Mouse (Mus musculus) forebrain, embryonic 16.5 days (tissue): Measurements from ENCODE around the gene Adck2. TPM values are rescaled to one million over a fixed set of nuclear protein-coding genes. Genes with fewer than 3 reads are reported as not detected.

Source experiments
- ATAC-seq: fragments of 200-750 bp; cut with Nextera tagmentation; 2 replicates; pipeline ENCODE4 v1.8.0; 2017; ENCODE audit warnings: mild to moderate bottlenecking, moderate library complexity
- H3K27ac ChIP-seq: fragments of 300-500 bp; sonication (generic); 2 replicates; pipeline ENCODE4 v1.5.1; 2014; ENCODE audit warnings: low read length, control low read depth
- H3K27me3 ChIP-seq: fragments of 300-500 bp; sonication (generic); replicated peaks from 2 replicates; pipeline ENCODE4 v1.6.1; 2014; ENCODE audit warnings: low read length; ENCODE audit not compliant: control insufficient read depth, insufficient read depth
- H3K36me3 ChIP-seq: fragments of 300-500 bp; sonication (generic); 2 replicates; pipeline ENCODE4 v1.6.1; 2014; ENCODE audit not compliant: control insufficient read depth, insufficient read depth
- H3K4me1 ChIP-seq: fragments of 300-500 bp; sonication (generic); replicated peaks from 2 replicates; pipeline ENCODE4 v1.6.1; 2014; ENCODE audit warnings: low read length; ENCODE audit not compliant: control insufficient read depth, insufficient read depth
- H3K4me2 ChIP-seq: fragments of 300-500 bp; sonication (generic); 2 replicates; pipeline ENCODE4 v1.6.1; 2014; ENCODE audit warnings: mild to moderate bottlenecking, low read length, control low read depth
- H3K4me3 ChIP-seq: fragments of 300-500 bp; sonication (generic); replicated peaks from 2 replicates; pipeline ENCODE4 v1.5.1; 2014; ENCODE audit warnings: mild to moderate bottlenecking, low read length, control low read depth
- H3K9ac ChIP-seq: fragments of 300-500 bp; sonication (generic); replicated peaks from 2 replicates; pipeline ENCODE4 v1.6.1; 2014; ENCODE audit warnings: low read depth, low read length, control low read depth
- H3K9me3 ChIP-seq: fragments of 300-500 bp; sonication (generic); 2 replicates; pipeline ENCODE4 v1.6.1; 2016; ENCODE audit warnings: low read length; ENCODE audit not compliant: control insufficient read depth
- WGBS: fragments of 180-500 bp; shearing (Covaris S2); extraction: QIAGEN DNeasy Blood & Tissue Kit; methylation state at CpG from one replicate; pipeline ENCODE4 v1.1.7; 2014; 5-methylcytosine and 5-hydroxymethylcytosine counted together
- polyA plus RNA-seq: library from polyadenylated mRNA; unstranded; fragments of >200 nt; fragmentation: Nextera tagmentation; extraction: Ambion mirVana; gene quantifications from 2 replicates; pipeline ENCODE4 v1.2.1, GENCODE M21; 2015

Gene Adck2
- polyA plus RNA-seq, 1 experiment from 2014 or later = 50.3 TPM

DNA sequence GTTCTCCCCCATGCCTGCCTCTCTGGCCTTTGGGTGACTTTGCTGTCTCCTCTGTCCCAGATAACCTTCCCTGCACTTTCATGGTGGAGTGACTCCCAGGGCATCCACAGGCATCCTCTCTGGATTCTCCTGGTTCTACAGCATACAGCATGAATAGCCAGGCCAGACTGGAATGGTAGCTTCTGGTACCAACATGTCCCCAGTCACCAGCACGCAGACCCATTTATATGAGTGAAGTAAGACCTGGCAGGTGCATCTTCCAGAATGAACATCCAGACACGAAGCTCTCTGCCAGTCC, 18.1 kb upstream of the Adck2 start:
- H3K27ac ChIP-seq = no peak overlapping the region
- WGBS = 79% methylated on average over 2 of the region's 2 CpGs
- H3K36me3 ChIP-seq = no peaks in the 10 kb centered on the region
- H3K9me3 ChIP-seq = no peaks in the 10 kb centered on the region
- H3K4me1 ChIP-seq = peaks cover 33% of the 10 kb centered on the region
- H3K27me3 ChIP-seq = no peaks in the 10 kb centered on the region
- peak overlapping the region; percentile 39 for H3K4me2 ChIP-seq
- H3K4me3 ChIP-seq = no peak overlapping the region
- ATAC-seq = no peak
- H3K9ac ChIP-seq = peak overlapping the region; percentile 15; the same call in 1 of the 2 replicates

- H3K27ac ChIP-seq = peak overlapping the region; percentile 76
- no peaks in the 10 kb centered on the region for H3K27me3 ChIP-seq
- peak overlapping the region; percentile 64 for H3K4me3 ChIP-seq
- no peaks in the 10 kb centered on the region for H3K9me3 ChIP-seq
- H3K4me1 ChIP-seq = peaks cover 33% of the 10 kb centered on the region
- peak overlapping the region; percentile 90 for H3K9ac ChIP-seq
- no peaks in the 10 kb centered on the region for H3K36me3 ChIP-seq
- peak; percentile 74 for ATAC-seq
- WGBS = under 1% methylated on average over 43 of the region's 54 CpGs
- peak overlapping the region; percentile 53 for H3K4me2 ChIP-seq
Measured at GRCm38 (mm10) chr6:39556900-39557659, 16.6 kb upstream of the Adck2 start.

- Histone ChIP-seq H3K9ac (peak within 1 kb of the TSS; percentile 90), H3K4me1 (peaks cover 34% of the 10 kb centered on the region), H3K27ac (peak within 1 kb of the TSS; percentile 76), H3K4me3 (peak within 1 kb of the TSS; percentile 64), H3K9me3 (no peaks in the 10 kb centered on the region), H3K4me2 (peak within 1 kb of the TSS; percentile 53), H3K36me3 (no peaks in the 10 kb centered on the region), H3K27me3 (no peaks in the 10 kb centered on the region)
- WGBS = under 1% methylated on average over 48 of the region's 50 CpGs
- ATAC-seq = peak; percentile 97
Measured at GRCm38 (mm10) chr6:39557723-39558261, 15.9 kb upstream of the Adck2 start, which contains the start of gene Dennd2a. Gene Dennd2a, minus strand, starts transcription at chr6:39557867.

GRCm38 (mm10) chr6:39559276-39559939, 14.3 kb upstream of the Adck2 start:
- no peak for ATAC-seq
- Histone ChIP-seq H3K27ac (no peak overlapping the region), H3K4me2 (no peak overlapping the region), H3K4me1 (peaks cover 35% of the 10 kb centered on the region), H3K4me3 (no peak overlapping the region), H3K36me3 (no peaks in the 10 kb centered on the region), H3K9me3 (no peaks in the 10 kb centered on the region), H3K27me3 (no peaks in the 10 kb centered on the region), H3K9ac (no peak overlapping the region)
- WGBS = 40% methylated on average over 6 of the region's 6 CpGs

GRCm38 (mm10) chr6:39562166-39563015, 11.3 kb upstream of the Adck2 start:
- peak; percentile 68 for ATAC-seq
- H3K4me3 ChIP-seq = no peak overlapping the region
- no peak overlapping the region for H3K27ac ChIP-seq
- H3K36me3 ChIP-seq = no peaks in the 10 kb centered on the region
- H3K4me2 ChIP-seq = peak overlapping the region; percentile 25
- no peaks in the 10 kb centered on the region for H3K27me3 ChIP-seq
- no peaks in the 10 kb centered on the region for H3K9me3 ChIP-seq
- no peak overlapping the region for H3K9ac ChIP-seq
- H3K4me1 ChIP-seq = peaks cover 12% of the 10 kb centered on the region
- WGBS = 15% methylated on average over 23 of the region's 23 CpGs

- H3K27ac ChIP-seq = no peak overlapping the region
- no peak overlapping the region for H3K4me3 ChIP-seq
- H3K9ac ChIP-seq = no peak overlapping the region
- no peaks in the 10 kb centered on the region for H3K9me3 ChIP-seq
- H3K36me3 ChIP-seq = no peaks in the 10 kb centered on the region
- 11% methylated on average over 5 of the region's 5 CpGs for WGBS
- ATAC-seq = no peak
- no peaks in the 10 kb centered on the region for H3K27me3 ChIP-seq
- 0 out of 2 replicates have a peak, but pooled peaks cover 2% of the 10 kb centered on the region for H3K4me1 ChIP-seq
- H3K4me2 ChIP-seq = no peak overlapping the region
Measured at GRCm38 (mm10) chr6:39567528-39567927, 6.1 kb upstream of the Adck2 start.

DNA sequence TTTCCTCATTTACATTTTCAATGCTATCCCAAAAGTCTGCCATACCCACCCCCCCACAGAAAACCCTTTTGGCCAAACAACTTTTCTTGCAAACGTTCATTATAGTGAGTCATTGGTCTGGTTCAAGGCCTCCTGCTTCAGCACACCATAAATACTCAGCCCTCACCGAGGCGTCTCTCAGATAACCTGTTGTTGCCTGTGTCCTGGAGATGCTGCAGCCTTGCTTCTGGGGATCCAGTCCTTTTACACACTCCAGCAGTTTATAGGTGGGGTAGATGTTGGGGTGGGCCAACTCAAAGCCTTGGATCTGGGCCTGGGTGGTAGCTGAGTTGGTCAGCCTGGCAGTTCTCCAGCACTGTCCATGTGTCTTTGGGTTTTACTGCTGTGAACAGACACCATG, 3.2 kb upstream of the Adck2 start:
- Histone ChIP-seq H3K9ac (no peak overlapping the region), H3K4me2 (no peak overlapping the region), H3K27me3 (no peaks in the 10 kb centered on the region), H3K4me3 (no peak overlapping the region), H3K36me3 (no peaks in the 10 kb centered on the region), H3K27ac (no peak overlapping the region), H3K9me3 (no peaks in the 10 kb centered on the region), H3K4me1 (peaks cover 15% of the 10 kb centered on the region)
- WGBS = 82% methylated on average over 3 of the region's 3 CpGs
- no peak for ATAC-seq

GRCm38 (mm10) chr6:39574555-39574869, 839 bp downstream of the Adck2 start:
- H3K27me3 ChIP-seq = no peaks in the 10 kb centered on the region
- peaks cover 2% of the 10 kb centered on the region; the same call in 1 of the 2 replicates for H3K36me3 ChIP-seq
- ATAC-seq = no peak
- no peaks in the 10 kb centered on the region for H3K9me3 ChIP-seq
- peak overlapping the region; percentile 97 for H3K9ac ChIP-seq
- H3K4me2 ChIP-seq = peak overlapping the region; percentile 90
- peak overlapping the region; percentile 96 for H3K27ac ChIP-seq
- H3K4me1 ChIP-seq = peaks cover 15% of the 10 kb centered on the region
- peak overlapping the region; percentile 80 for H3K4me3 ChIP-seq
- 21% methylated on average over 10 of the region's 10 CpGs for WGBS

GRCm38 (mm10) chr6:39574951-39575350, 1.3 kb downstream of the Adck2 start:
- Histone ChIP-seq H3K4me1 (peaks cover 15% of the 10 kb centered on the region), H3K27ac (no peak overlapping the region), H3K36me3 (peaks cover 2% of the 10 kb centered on the region; the same call in 1 of the 2 replicates), H3K9ac (peak overlapping the region; percentile 97), H3K4me2 (peak overlapping the region; percentile 90), H3K27me3 (no peaks in the 10 kb centered on the region), H3K9me3 (no peaks in the 10 kb centered on the region), H3K4me3 (no peak overlapping the region)
- 73% methylated on average over 7 of the region's 7 CpGs for WGBS
- no peak for ATAC-seq
